Mouse (Mus musculus) embryonic fibroblast, embryonic 13.5 days (primary cell): ENCODE data around the gene Tepp.

Experiments used
- CTCF ChIP-seq: IDR thresholded peaks from 2 replicates; pipeline ENCODE4 v1.5.1; 2011; ENCODE audit warnings: mild to moderate bottlenecking, control low read depth, low read length, moderate library complexity, borderline replicate concordance; ENCODE audit not compliant: insufficient read depth
- POLR2A ChIP-seq: IDR thresholded peaks from 2 replicates; pipeline ENCODE4 v1.6.1; 2011; ENCODE audit warnings: low read depth, mild to moderate bottlenecking, control low read depth, low read length, moderate library complexity

DNA sequence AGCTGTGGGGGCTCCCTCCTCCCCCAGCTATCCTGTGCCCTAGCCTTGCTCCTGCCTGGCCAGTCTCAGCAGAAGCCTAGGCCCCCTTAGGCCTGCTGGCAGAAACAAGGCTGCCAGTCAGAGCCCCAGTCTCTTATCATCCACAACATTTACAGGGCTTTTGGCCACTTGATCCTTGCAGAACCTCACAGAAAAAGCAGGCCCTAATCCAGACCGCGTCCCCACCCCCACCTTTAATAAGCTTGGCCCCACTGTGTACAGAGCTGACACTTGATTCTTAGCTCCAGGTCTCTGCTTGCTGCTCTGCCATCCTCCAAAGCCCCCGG is 50.6 kb downstream of the Tepp start:
- TF ChIP-seq CTCF (no peak), POLR2A (no peak)
